Mouse (Mus musculus): Measurements from ENCODE around the gene Zfp758. TPM values are rescaled to one million over a fixed set of nuclear protein-coding genes. Genes with fewer than 3 reads are reported as not detected.

The Zfp758 gene
- polyA plus RNA-seq, 1 experiment from 2014 or later = 10.7 TPM

- H3K9me3 ChIP-seq (replicated peaks; ENCODE audit: control insufficient read depth, low read length, poor library complexity, severe bottlenecking) = no peaks in the 10 kb centered on the region
- no peaks in the 10 kb centered on the region for H3K36me3 ChIP-seq (ENCODE audit: control insufficient read depth, insufficient read depth, low read length)
- peak; percentile 95 for ATAC-seq
- under 1% methylated on average over 28 of the region's 29 CpGs for WGBS
- H3K4me1 ChIP-seq (ENCODE audit: control insufficient read depth, insufficient read depth, low read length) = peaks cover 13% of the 10 kb centered on the region
- peak within 1 kb of the TSS; percentile 84 for H3K27ac ChIP-seq (ENCODE audit: low read length)
- H3K4me2 ChIP-seq (ENCODE audit: low read length) = peak within 1 kb of the TSS; percentile 70
- peak within 1 kb of the TSS; percentile 66 for H3K9ac ChIP-seq (ENCODE audit: low read depth, low read length)
- peak within 1 kb of the TSS; percentile 69 for H3K4me3 ChIP-seq (ENCODE audit: low read depth, low read length)
- H3K27me3 ChIP-seq (ENCODE audit: control insufficient read depth, insufficient read depth, low read depth, low read length) = no peaks in the 10 kb centered on the region
Observed at GRCm38 (mm10) chr17:22423952-22424617, 62.8 kb downstream of the Zfp758 start, which contains the start of gene Zfp946. Zfp946 (plus strand) TSS chr17:22424222.

- H3K4me1 ChIP-seq (ENCODE audit: control insufficient read depth, insufficient read depth, low read length) = peaks cover 13% of the 10 kb centered on the region
- ATAC-seq = peak; percentile 55
- peak overlapping the region; percentile 69 for H3K4me3 ChIP-seq (ENCODE audit: low read depth, low read length)
- no peaks in the 10 kb centered on the region for H3K27me3 ChIP-seq (ENCODE audit: control insufficient read depth, insufficient read depth, low read depth, low read length)
- no peaks in the 10 kb centered on the region for H3K9me3 ChIP-seq (replicated peaks; ENCODE audit: control insufficient read depth, low read length, poor library complexity, severe bottlenecking)
- 3% methylated on average over 11 of the region's 12 CpGs for WGBS
- no peaks in the 10 kb centered on the region for H3K36me3 ChIP-seq (ENCODE audit: control insufficient read depth, insufficient read depth, low read length)
- peak overlapping the region; percentile 66 for H3K9ac ChIP-seq (ENCODE audit: low read depth, low read length)
- peak overlapping the region; percentile 84 for H3K27ac ChIP-seq (ENCODE audit: low read length)
- H3K4me2 ChIP-seq (ENCODE audit: low read length) = peak overlapping the region; percentile 70
Observed at GRCm38 (mm10) chr17:22424636-22425354, 63.5 kb downstream of the Zfp758 start.

Other genes with a start within 250 kb of the Zfp758 start
- gene Zfp947, start 195.3 kb upstream of the Zfp758 start, polyA plus RNA-seq (2015; fragmentation: Nextera tagmentation; extraction: Ambion mirVana) = 2.2 and 2.6 TPM in 2 replicates
- gene Zfp994, start 135.8 kb upstream of the Zfp758 start, polyA plus RNA-seq (2015; fragmentation: Nextera tagmentation; extraction: Ambion mirVana) = 3.8 and 3.9 TPM in 2 replicates
- 12.6 and 13.3 TPM in 2 replicates for gene CT030661.1, start 46.6 kb upstream of the Zfp758 start, polyA plus RNA-seq (2015; fragmentation: Nextera tagmentation; extraction: Ambion mirVana)
- gene Zfp944, start 53 bp upstream of the Zfp758 start, polyA plus RNA-seq (2015; fragmentation: Nextera tagmentation; extraction: Ambion mirVana) = 14.0 and 14.9 TPM in 2 replicates
- 37.3 and 38.2 TPM in 2 replicates for gene Zfp946, start 62.8 kb downstream of the Zfp758 start, polyA plus RNA-seq (2015; fragmentation: Nextera tagmentation; extraction: Ambion mirVana)
- gene Vmn2r111, start 212.0 kb downstream of the Zfp758 start, polyA plus RNA-seq (2015; fragmentation: Nextera tagmentation; extraction: Ambion mirVana) = not detected in 2 replicates
- gene Vmn2r112, start 239.5 kb downstream of the Zfp758 start, polyA plus RNA-seq (2015; fragmentation: Nextera tagmentation; extraction: Ambion mirVana) = not detected in 2 replicates

Measured in midbrain, embryonic 16.5 days (tissue).